Mouse (Mus musculus) cerebellum, adult 9-10 months (tissue): ENCODE measurements around the gene Olfr815.
"Not testable (repeated sequence)": the region's sequence is repeated elsewhere in the genome, so short reads cannot be mapped to it uniquely, and the experiment has no call there.

ENCODE experiments used
- DNase-seq: peaks from one replicate; pipeline ENCODE4 v3.0.0; 2022

Gene Olfr815

DNA sequence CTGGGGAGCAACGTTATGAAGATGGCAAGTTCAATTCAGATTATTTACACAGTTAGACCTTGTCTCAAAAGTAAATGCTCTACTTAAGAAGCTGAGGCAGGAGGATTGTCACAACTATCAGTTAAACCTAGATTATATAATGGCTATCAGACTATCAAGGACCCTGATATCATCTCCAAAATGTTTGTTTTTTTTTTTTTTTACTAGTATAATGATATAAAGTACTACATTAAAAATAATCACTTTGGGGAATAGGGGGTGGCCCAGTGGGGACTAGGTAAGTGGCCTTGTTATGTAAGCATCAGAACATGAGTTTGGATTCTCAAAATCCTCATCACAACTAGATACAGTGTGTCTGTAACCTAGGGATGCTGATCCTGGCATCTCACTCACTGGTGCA, at the start of gene Olfr815:
Gene Olfr815 (minus strand): TSS at position 101 of the 400 bp plus-strand sequence.
- DNase-seq: not testable (repeated sequence)

DNA sequence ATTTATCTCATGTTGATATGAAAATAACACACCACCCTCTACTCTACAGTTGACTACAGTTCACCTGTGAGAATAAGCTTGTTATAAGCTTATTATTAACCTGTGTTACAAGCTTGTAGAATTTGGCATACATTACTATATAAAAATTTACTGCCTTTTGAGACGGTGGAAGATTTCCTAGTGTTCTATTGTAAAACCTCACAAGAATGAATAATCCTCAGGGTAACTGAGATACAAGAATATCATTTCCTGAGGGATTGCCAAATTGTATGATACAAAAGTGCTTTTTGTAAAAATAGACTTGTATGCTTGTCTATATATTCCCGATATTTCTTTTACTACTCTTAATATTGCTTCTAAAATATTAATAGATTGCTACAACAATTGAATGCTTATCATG, 43.3 kb upstream of the Olfr815 start, which contains the start of gene Olfr818:
Gene Olfr818 (minus strand): TSS at position 101 of the 400 bp plus-strand sequence.
- DNase-seq: no peak

DNA sequence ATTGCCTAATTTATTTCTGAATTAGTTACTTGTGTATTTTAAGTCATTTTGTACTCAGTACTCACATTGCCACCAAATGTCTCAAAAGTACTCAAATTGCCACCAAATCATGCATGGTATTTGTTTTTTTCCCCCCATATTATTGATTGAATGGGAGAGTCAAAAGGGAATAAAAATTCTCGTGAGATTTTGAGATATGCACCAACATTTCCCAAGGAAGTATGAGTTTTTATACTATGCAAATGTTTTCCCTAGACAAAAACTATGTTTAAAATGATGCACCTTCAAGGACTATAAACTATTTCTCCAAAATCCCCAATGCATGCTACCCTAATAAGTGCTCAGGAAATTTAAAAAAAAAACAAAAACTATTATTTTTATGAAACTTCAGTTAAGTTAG, 9.8 kb upstream of the Olfr815 start, which contains the start of gene Olfr816:
Gene Olfr816 (minus strand): TSS at position 101 of the 400 bp plus-strand sequence.
- DNase-seq: no peak

DNA sequence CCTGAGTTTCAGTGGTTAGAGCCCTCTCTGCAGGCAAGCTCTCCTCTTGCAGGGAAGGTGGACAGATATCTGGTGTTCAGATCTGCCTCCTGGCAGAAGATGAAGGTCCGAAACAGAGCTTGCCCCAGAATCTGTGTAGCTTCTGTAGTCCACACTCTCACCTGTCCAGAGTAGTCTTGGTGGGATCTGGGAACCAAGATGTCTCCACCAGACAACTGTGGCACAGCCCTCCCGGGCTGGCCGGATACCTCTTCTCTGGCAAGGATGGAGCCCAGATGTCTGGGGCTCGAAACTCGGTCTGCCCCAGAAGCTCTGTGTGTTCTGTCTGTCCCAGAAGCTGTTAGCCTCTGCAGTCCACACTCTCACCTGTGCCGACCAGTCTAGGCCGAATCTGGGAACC, 19.7 kb downstream of the Olfr815 start:
- no peak for DNase-seq

DNA sequence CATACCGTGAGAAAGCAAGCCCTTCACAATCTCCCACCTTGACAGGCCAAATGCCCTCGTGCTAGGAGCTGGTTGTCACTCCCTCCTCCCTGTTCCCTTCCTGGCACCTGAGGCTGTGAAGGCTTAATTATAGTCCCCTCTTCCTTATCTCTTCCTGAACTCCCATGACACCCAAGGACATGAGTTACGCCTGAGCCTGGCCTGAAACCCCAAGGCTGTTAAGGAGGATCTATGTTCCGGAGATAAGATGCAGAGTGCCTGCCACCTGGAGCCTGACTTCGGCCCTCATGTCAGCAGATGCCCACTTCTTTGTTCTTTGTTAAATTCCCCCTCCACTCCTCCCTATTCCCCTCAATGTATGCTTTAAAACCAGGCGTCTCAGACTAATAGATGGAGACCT, 20.2 kb downstream of the Olfr815 start:
- DNase-seq: not testable (repeated sequence)

DNA sequence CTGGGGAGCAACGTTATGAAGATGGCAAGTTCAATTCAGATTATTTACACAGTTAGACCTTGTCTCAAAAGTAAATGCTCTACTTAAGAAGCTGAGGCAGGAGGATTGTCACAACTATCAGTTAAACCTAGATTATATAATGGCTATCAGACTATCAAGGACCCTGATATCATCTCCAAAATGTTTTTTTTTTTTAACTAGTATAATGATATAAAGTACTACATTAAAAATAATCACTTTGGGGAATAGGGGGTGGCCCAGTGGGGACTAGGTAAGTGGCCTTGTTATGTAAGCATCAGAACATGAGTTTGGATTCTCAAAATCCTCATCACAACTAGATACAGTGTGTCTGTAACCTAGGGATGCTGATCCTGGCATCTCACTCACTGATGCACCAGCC, 25.9 kb downstream of the Olfr815 start, which contains the start of gene Olfr814:
Gene Olfr814 (minus strand): TSS at position 101 of the 400 bp plus-strand sequence.
- DNase-seq: not testable (repeated sequence)

DNA sequence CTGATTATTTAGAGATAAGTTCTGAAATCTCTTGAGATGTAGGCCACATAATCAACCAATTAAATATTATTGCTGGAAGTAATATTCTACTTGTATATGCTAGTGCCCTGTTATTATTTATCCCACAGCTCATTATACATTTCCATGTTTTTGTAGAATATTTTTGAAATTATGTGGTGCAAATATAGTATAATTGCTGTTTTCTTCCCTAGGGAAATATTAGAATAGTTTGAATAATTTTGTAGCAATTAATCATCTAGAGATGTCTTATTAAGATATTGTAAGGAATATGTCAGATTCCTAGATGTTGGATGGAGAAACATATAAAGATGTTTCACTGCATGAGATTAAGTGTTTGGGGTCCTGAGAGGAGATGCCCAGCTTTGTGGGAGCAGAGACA, 50.6 kb downstream of the Olfr815 start, which contains the start of gene Olfr813:
Gene Olfr813 (plus strand): TSS at position 301 of the 400 bp plus-strand sequence.
- no peak for DNase-seq
